Mouse (Mus musculus): ENCODE results near the gene Klf1.
"Not testable (repeated sequence)": the region's sequence is repeated elsewhere in the genome, so short reads cannot be mapped to it uniquely, and the experiment has no call there.

Klf1 gene

DNA sequence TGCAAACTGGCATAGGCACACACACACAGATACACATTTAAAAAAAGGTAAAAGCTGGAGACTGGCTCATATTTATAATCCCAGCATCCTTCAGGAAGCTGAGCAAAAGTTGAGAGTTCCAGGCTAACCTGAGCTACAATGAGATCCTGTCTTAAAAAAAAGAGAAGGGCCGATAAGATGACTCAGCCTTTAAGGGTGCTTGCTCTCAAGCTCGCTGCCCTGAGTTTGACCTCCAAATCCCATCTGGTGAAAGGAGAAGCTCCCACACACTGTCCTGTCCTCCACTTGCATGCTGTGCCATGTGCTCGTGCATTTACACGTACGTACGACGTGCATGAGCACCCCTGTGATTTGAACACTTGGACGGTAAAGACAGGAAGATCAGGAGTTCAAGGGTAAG is 5.8 kb downstream of the Klf1 start:
- DNase-seq (ENCODE audit: low read depth, low spot score): no peak

DNA sequence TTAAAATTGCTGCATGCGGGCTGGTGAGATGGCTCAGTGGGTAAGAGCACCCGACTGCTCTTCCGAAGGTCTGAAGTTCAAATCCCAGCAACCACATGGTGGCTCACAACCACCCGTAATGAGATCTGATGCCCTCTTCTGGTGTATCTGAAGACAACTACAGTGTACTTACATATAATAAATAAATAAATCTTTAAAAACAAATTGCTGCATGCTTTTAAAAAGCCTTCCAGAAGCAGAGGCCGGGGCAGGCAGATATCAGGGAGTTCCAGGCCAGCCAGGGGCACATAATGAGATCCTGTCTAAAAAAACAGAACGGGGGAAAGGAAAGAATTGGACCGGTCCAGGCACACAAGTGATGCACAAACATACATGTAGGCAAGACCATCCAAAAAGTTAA is 6.3 kb downstream of the Klf1 start:
- not testable (repeated sequence) for DNase-seq (ENCODE audit: low read depth, low spot score)

DNA sequence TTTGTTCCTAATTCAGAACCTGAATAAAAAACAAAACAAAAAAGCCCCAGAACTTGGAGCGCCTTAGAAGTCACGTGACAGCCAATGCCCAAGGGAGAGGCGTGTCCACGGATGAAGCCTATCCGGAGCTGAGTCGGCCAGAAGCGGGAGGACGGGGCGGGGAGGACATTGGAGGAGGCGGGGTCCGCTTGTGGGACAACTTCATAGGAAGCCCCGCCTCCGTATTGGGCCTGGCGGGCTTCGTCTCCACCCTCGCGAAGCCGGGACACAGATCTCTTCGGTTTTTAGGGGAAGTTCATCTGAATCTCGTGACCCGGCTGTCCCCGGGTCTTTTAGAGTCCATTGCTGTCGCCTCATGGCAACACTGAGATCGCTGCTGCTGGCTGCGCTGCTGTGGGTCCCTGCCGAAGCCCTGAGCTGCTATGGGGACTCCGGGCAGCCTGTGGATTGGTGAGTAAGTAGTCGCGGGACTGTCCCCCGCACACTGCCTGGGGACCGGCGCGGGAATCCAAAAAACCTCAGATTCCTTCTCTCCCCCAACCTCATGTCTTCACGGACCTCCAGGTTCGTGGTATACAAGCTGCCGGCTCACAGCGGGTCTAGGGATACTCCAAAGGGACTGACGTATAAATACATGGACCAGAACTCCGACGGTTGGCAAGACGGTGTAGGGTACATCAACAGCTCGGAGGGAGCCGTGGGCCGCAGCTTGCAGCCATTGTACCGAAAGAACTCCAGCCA is 6.9 kb downstream of the Klf1 start, which contains the start of gene Dnase2a:
Gene Dnase2a, plus strand, starts transcription at position 140 of the 741 bp plus-strand sequence.
- peak; percentile 92 for DNase-seq (ENCODE audit: low read depth, low spot score)

DNA sequence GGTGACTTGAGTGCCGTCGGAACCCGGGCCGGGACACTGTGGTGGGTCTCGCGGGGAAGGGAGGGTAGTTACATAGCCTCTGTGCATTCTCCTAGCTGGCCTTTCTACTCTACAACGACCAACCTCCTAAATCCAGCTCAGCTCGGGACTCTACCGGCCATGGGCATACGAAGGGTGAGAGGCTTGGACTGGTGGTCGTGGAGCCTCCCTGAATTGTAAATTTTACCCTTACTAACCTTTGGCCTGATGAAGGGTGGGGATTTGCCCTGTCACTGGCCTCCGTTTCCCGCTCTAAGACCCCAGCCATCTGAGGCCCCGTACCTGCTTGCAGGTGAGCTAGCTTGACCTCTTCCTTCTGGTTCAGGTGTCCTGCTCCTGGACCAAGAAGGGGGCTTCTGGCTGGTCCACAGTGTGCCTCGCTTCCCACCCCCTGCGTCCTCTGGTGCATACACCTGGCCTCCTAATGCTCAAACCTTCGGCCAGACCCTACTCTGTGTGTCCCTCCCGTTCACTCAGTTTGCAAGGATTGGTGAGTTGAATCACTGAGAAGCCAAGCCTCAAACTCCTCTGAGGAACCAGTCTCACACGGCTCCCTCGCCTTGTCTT is 7.5 kb downstream of the Klf1 start:
- no peak for DNase-seq (ENCODE audit: low read depth, low spot score)

DNA sequence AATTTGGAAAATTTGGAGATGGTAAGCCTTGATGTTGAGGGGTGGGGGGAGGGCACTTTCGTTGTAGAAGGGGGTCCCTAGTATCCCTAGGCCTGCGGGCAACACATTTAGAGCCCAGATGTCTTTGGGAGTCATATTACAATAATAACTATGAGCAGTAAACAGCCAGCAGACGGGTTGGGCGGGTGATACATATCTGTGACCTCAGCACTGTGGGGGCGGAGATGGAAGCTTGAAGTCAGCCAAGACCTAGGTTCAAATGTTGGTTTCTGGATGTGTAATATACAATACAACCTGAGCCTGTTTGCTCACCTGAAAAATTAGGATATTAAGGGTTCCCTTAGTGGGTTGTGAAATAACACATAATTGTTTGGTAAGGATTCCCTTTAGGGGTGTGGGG is 8.2 kb downstream of the Klf1 start:
- no peak for DNase-seq (ENCODE audit: low read depth, low spot score)

DNA sequence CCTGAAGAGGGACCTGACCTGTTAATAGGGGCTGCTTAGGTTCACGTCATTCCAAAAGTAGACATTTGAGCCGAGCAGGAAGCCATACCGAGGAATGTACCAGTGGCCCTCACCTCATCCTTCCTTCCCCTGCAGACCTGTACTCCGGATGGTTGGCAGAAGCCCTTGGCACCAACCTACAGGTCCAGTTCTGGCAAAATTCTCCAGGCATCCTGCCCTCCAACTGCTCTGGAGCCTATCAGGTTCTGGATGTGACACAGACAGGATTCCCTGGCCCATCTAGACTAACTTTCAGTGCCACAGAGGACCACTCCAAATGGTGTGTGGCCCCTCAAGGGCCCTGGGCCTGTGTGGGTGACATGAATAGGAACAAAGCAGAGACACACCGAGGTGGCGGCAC is 8.8 kb downstream of the Klf1 start:
- DNase-seq (ENCODE audit: low read depth, low spot score): no peak

DNA sequence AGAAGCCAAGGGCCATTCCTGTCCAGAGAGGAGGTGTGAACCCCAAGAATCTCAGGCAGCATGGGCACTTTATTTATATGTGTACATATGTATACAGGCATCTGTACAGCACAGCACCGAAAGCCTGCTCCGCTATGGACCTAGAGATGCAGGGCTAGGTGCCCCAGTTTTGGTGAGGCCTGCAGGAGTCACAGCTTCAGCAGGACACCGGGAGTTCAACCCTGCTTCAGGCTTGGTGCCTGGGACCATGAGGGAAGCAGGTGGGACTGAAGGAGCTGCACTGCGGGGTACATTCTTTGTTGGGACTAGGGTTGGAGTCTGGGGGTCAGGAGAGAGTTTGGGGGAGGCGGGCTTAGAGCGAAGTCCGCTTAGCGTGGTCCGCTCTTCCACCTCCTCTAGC is 10.1 kb downstream of the Klf1 start:
- DNase-seq (ENCODE audit: low read depth, low spot score): no peak

DNA sequence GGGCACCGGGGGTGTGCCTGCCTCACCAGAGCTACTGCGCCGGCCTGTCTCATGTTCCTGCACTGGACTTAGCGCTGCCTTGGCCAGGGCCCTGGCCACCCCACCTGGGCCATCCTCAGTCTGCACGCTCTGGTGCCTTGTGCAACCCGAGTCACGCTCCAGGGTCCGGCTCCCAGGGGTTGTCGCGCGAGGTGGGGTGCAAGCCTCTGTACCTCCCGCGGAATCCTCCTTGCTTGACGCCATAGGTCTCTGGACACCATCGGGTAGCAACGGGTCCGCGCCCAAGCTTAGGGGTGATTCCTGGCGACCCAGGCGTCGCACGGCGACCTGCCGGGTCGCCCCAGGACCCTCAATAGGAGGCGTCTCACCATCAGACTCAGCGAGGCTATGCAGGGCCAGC is 10.7 kb downstream of the Klf1 start:
- no peak for DNase-seq (ENCODE audit: low read depth, low spot score)

DNA sequence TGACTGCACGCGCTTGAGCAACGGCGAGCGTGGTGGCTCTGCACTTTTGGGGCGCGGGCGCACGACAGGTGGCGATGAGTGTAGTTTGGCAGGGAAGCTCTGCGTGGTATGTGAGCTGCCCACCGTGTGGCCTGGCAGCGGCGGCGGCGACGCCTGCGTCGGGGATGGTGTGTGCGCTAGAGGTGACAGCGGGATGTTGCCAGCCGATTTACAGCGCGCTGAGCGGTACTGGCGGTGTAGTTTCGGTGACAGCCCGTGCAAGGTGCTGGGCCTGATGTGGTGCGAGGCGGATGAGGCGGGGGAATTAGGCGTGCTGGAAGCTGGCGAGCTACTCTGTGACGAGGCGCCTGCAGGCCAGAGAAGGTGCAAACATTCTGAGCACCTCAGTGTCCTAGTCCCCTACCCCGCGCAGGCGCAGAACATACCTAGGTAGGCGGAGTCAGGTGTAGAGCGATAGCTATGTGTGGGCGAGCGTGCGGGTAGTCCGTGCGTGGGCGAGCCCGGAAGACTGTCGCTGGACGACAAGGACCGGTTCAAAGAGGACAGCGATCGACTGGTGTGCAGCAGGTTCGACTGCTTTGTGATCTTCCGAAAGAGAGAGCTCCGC is 11.3 kb downstream of the Klf1 start:
- DNase-seq (ENCODE audit: low read depth, low spot score): peak; percentile 87

DNA sequence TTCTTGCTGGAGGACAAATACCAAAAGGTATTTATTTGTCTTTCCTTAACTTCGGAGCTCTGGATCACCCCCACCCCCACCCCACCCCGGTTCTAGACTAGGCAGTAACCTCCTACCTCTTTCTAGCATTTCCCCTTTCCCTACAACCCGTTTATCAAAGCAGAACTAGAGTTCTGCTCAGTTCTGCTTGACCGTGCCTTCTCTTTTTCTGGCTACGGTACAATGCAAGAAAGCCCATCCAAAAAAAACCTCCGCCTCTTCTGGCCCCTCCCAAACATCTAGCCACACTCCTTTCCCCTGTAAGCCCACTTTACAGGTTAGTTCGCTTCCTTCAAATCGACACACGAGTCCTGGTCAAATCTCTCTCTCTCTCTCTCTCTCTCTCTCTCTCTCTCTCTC is 11.8 kb downstream of the Klf1 start:
- no peak for DNase-seq (ENCODE audit: low read depth, low spot score)

DNA sequence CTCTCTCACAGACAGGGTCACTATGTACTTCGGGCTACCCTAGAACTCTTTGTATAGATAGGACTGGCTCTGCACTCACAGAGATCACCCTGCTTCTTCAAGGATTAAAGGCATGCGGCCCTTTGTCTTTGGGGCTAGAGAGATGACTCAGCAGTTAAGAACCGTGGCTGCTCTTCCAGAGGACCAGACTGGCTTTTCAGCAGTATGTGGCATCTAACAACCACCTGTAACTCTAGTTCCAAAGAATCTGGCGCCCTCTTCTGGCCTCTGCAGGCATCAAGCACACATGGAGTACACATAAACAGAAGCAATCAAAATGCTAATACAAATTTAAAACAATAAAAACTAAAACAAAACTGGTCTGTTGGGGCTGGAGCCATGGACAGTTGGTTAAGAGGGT is 12.2 kb downstream of the Klf1 start:
- DNase-seq (ENCODE audit: low read depth, low spot score): no peak

DNA sequence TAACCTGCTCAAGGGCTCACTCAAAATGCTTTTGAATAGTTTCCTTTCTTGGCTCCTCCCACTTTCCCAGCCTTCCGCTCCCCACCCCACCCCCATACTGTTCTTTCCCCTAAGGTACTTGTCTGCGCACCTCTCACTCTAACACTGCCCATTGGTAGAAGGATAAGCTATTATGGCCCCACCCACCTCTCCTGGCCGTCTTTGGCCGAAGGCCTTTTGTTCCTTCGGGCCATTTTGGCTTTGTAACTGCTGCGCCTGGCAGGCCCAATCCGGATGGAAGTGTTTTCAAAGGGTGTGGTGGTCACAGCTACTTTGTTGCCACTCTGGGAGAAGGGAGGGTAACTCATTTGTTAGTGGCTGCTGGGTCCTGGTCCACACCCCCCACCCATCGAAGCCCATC is 13.5 kb downstream of the Klf1 start:
- peak; percentile 98 for DNase-seq (ENCODE audit: low read depth, low spot score)

DNA sequence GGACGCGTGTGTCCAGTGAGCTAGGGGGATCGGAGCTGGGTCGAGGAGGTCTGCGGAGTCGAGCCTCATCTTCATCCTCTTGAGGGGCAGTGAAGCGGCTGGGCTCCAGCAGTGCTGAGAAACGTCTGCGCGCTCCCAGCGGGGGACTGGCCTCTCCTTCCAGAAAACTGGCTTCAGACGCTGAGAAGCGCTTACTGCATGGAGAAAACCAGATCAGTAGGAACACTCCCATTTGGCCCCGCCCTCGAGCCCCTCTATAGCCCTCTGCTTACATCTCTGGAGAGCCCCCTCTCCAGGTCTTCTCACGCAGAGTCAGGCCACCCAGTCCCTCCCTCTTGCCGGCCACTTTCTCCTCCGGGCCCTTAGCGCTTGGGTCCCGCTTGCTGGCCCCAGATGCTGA is 16.1 kb downstream of the Klf1 start:
- no peak for DNase-seq (ENCODE audit: low read depth, low spot score)

DNA sequence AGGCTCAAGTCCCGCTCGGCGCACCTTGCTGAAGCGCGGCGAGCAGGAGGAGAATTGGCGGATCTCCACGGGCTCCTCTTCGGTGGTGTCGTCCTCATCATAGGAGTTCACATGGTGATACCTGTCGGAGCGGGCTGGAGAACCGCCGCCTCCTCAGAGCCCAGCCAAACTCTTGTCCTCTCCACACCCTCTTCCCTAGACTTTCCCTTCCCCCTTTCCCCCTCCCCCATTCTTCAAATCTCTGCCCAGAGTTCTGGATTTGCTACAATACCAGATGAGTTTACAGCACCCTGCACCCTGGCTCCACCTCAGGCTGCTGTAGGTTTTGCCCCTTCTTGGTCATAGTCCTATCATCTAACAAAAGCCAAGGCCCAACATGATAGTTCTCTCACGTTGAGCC is 16.9 kb downstream of the Klf1 start:
- DNase-seq (ENCODE audit: low read depth, low spot score): no peak

DNA sequence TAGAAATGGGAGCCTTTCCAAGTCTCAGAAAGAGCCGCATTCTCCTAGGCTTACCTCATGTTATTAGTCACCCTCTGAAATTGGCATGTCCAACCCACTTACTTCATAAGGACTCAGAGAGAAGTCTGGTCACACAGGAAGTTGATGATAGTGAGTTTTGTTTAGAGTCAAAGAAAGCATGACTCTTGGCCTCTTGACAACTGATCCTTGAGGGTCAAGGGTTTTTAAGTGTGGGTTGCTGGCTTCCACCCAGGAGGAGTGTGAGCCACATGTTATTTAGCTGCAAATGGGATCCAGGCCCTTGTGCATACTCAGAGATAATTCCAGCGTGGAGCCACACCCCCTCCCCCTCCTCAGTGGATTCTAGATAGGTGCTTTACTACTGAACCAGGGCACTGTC is 19.9 kb downstream of the Klf1 start:
- DNase-seq (ENCODE audit: low read depth, low spot score): no peak

DNA sequence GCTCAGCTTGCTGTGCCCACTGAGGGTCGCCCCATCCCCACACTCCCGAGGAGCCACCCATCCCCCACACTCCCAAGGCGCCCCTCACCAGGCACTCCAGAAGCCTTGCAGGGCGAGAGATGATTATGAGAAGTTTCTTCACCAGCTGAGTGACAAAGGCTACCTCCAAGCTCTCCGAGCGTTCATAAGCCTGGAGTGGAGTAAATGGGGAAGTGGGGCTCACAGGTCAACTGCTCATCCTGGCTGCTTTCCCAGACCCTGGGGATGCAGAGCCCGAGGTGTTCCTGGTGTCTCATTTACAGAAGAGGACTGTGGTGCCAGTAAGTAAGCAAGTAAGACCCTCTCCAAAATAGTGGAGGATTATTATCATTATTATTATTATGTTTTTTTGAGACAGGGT is 23.8 kb downstream of the Klf1 start:
- DNase-seq (ENCODE audit: low read depth, low spot score): no peak

DNA sequence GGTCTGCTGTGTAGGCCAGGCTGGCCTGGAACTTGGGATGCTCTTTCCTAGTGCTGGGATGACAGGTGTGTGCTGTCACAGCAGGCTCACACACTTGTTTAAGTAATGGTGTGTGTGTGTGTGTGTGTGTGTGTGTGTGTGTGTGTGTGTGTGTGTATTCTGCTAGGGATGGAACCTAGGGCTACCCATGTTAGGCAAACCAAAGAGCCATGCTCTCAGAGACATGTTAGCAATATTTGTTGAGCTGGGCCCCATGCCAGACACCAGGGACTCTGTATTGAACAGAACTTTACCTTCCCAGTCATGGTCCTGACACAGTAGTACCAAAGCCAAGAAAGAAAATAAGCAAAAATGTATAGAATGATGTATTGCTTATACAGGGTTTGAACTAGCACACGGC is 25.8 kb downstream of the Klf1 start:
- DNase-seq (ENCODE audit: low read depth, low spot score): no peak

DNA sequence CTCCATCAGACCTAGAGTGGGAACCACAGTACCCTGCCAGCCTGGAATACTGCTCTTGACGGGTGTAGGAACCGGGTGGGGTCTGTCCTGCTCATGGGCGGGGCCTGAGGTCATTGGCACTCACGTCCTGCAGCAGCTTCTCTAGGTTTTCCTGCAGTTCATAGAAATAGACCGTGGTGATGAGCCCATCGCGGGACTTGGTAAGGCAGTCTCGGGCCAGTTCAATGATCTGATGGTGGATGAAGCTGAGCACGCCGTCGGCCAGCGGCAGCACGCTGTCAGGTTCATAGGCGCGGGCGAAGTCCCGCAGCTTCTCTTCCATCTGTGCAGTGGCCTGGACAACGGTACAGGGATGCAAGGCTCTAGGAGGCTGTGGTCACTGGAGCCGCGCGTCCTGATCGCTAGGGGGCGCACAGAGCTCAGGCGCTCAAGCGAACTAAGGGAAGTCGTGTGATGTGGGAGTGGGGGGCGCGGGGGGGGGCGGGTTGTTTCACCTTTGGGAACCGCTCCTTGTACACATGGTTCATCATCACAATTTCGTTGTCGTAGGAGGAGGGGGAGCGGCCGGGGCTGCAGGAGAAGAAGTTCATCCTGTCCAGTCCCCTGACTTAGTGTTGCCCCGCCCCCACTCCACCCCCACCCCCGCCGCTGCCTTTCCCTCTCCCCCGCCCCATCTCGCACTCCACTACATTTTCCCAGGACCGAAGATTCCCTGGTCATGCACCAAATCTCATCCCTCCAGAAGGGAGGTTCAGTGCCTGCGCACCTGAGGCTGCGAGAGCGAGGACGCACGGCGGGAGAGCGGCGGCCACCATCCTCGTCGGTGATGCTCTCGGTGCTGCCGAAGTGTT is 27.0 kb downstream of the Klf1 start:
- DNase-seq (ENCODE audit: low read depth, low spot score): no peak

DNA sequence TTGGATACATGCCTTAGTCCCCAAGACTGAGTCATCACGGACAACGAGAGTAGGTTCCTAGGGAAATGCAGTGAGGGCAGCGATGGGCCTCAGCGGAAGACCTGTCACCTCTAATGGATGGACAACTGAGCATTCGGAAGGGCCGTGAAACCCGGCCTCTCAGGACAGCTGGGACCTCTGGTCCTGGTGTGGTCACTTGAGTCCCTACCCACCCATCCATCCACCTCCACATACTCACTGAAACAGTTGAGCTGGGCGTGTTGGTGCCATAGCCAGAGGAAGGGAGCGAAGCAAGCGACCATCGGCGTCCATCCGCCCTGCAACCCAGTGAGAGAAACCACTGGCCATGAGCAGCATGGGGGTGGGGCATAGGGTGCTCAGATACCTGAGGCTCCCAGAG is 28.9 kb downstream of the Klf1 start:
- DNase-seq (ENCODE audit: low read depth, low spot score): no peak

DNA sequence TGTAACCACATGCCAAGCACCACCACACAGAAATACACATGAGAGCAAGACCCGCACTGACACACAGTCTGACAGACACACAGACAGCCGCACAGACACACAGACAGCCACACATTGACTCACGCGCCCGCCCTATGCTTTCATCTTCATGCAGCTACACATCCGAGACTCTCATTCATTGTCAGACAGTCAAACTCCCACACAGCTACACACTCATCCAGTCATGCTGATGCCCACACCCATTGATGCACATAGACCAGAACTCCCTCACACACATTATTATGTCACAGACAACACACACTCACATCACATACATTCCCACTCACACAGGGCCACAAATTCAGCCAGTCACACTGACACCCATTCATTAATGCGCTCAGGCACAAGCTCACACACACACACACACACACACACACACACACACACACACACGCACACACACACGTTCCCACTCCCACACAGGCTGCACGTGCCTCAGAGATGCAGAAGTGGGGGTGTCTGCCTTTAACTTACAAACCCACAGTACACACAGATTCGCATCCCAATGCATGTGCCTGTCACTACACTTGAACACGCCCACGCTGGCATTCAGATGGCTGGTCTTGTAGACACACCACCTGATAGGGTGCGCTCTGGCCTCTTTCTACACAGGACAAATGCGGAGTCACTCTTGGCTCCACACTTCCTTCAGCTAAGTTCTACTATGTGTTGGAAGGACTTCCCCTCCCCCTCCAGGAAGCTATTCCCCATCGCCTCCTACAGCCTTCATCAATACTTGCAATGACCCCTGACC is 32.2 kb downstream of the Klf1 start:
- DNase-seq (ENCODE audit: low read depth, low spot score): no peak

DNA sequence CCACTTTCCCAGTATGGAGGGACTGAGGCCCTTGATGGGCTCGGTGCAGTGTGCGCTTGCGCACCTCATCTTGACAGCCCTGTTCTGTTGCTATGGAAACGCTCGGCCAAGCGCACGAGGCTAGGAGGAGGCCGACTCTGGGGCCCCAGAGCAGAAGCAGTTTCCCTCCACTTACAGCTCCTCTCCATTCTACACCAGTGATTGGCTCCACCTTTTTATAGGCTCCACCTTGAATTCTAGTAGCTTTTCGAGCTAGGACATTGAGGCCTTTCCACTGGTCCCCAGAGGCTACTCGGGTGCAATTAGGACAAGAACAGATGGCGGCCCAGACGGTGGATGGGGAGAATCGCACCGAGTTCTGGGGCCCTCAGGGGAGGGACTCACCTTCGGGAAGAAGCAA is 33.1 kb downstream of the Klf1 start:
- no peak for DNase-seq (ENCODE audit: low read depth, low spot score)

DNA sequence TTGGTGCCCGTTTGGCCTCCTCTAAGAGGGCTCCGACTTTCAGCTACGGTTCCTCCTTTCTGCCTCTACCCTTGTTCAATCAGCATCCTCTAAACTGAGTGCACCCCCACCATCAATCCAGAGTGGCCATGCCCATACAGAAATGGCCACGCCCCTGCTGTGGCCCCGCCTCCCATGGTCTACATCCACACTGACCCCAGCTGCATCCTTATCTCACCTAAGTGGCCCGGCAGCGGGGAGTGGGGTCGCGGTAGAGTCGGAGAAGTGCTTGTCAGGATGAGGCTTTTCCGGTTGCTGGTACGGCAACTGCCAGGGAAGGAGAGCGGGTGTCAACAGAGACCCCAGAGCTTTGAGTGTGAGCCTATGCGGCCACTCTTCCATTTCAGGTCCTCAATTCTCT is 33.8 kb downstream of the Klf1 start:
- no peak for DNase-seq (ENCODE audit: low read depth, low spot score)

Data from WW6 (cell line).